Mouse (Mus musculus): ENCODE data around the gene Nepn.

Nepn gene

GRCm38 (mm10) chr10:52405160-52405559 lies 16.4 kb downstream of the Nepn start:
- no peak for DNase-seq (ENCODE audit: low read depth)

GRCm38 (mm10) chr10:52407526-52407925 lies 18.8 kb downstream of the Nepn start:
- DNase-seq (ENCODE audit: low read depth): no peak

GRCm38 (mm10) chr10:52415020-52415419 lies 26.2 kb downstream of the Nepn start:
- DNase-seq (ENCODE audit: low read depth): no peak

- DNase-seq (ENCODE audit: low read depth): peak; percentile 6
Observed at GRCm38 (mm10) chr10:52416458-52416857, 27.7 kb downstream of the Nepn start.

GRCm38 (mm10) chr10:52417299-52417997 lies 28.7 kb downstream of the Nepn start, which contains the start of gene Nus1:
Gene Nus1, plus strand, starts transcription at chr10:52417547.
- DNase-seq (ENCODE audit: low read depth): peak; percentile 98

GRCm38 (mm10) chr10:52417998-52418860 lies 29.5 kb downstream of the Nepn start:
- DNase-seq (ENCODE audit: low read depth): no peak

- DNase-seq (ENCODE audit: low read depth): no peak
Observed at GRCm38 (mm10) chr10:52418931-52419330, 30.2 kb downstream of the Nepn start.

GRCm38 (mm10) chr10:52419402-52419801 lies 30.6 kb downstream of the Nepn start:
- DNase-seq (ENCODE audit: low read depth): no peak

- DNase-seq (ENCODE audit: low read depth): no peak
Observed at GRCm38 (mm10) chr10:52420526-52420925, 31.8 kb downstream of the Nepn start.

GRCm38 (mm10) chr10:52421716-52422115 lies 32.9 kb downstream of the Nepn start:
- DNase-seq (ENCODE audit: low read depth): no peak

GRCm38 (mm10) chr10:52423097-52423496 lies 34.3 kb downstream of the Nepn start:
- DNase-seq (ENCODE audit: low read depth): peak; percentile 37

- no peak for DNase-seq (ENCODE audit: low read depth)
Observed at GRCm38 (mm10) chr10:52426314-52426980, 37.7 kb downstream of the Nepn start.

- no peak for DNase-seq (ENCODE audit: low read depth)
Observed at GRCm38 (mm10) chr10:52427634-52428415, 39.1 kb downstream of the Nepn start.

- no peak for DNase-seq (ENCODE audit: low read depth)
Observed at GRCm38 (mm10) chr10:52430953-52431352, 42.2 kb downstream of the Nepn start.

- no peak for DNase-seq (ENCODE audit: low read depth)
Observed at GRCm38 (mm10) chr10:52434836-52435235, 46.1 kb downstream of the Nepn start.
